Mouse (Mus musculus) liver, postnatal 0 days (tissue): ENCODE measurements around the gene Kdm1b. TPM values are rescaled to one million over a fixed set of nuclear protein-coding genes. Genes with fewer than 3 reads are reported as not detected.

Experiments used
- ATAC-seq: fragments of 200-750 bp; cut with Nextera tagmentation; 2 replicates; pipeline ENCODE4 v1.8.0; 2017; ENCODE audit warnings: mild to moderate bottlenecking, moderate library complexity
- DNase-seq: peaks from one replicate; pipeline ENCODE4 v3.0.0-alpha.2; 2016
- H3K27ac ChIP-seq: fragments of 300-500 bp; sonication (generic); 2 replicates; pipeline ENCODE4 v1.5.1; 2014; ENCODE audit warnings: antibody characterized with exemption, moderate library complexity, mild to moderate bottlenecking, low read depth
- H3K27me3 ChIP-seq: fragments of 300-500 bp; sonication (generic); 2 replicates; pipeline ENCODE4 v1.6.1; 2014; ENCODE audit warnings: low read length, control low read depth, mixed read lengths; ENCODE audit not compliant: insufficient read depth
- H3K36me3 ChIP-seq: fragments of 300-500 bp; sonication (generic); replicated peaks from 2 replicates; pipeline ENCODE4 v1.6.1; 2014; ENCODE audit warnings: mild to moderate bottlenecking, control low read depth, low read length, moderate library complexity, mixed read lengths; ENCODE audit not compliant: insufficient read depth
- H3K4me1 ChIP-seq: fragments of 300-500 bp; sonication (generic); 2 replicates; pipeline ENCODE4 v1.6.1; 2014; ENCODE audit warnings: antibody characterized with exemption, mild to moderate bottlenecking, control low read depth; ENCODE audit not compliant: insufficient read depth
- H3K4me2 ChIP-seq: fragments of 300-500 bp; sonication (generic); 2 replicates; pipeline ENCODE4 v1.6.1; 2014; ENCODE audit warnings: low read depth, mild to moderate bottlenecking, low read length, moderate library complexity, mixed read lengths
- H3K4me3 ChIP-seq: fragments of 300-500 bp; sonication (generic); 2 replicates; pipeline ENCODE4 v1.5.1; 2014; ENCODE audit warnings: low read depth, low read length
- H3K9ac ChIP-seq: fragments of 300-500 bp; sonication (generic); replicated peaks from 2 replicates; pipeline ENCODE4 v1.6.1; 2014; ENCODE audit warnings: mild to moderate bottlenecking, moderate library complexity
- H3K9me3 ChIP-seq: fragments of 300-500 bp; sonication (generic); 2 replicates; pipeline ENCODE4 v1.6.1; 2016; ENCODE audit warnings: mild to moderate bottlenecking, control low read depth, low read length, mixed read lengths
- CTCF ChIP-seq: sonication (generic); IDR thresholded peaks from 2 replicates; pipeline ENCODE4 v1.5.1; 2016; ENCODE audit warnings: antibody characterized with exemption, low read depth
- EP300 ChIP-seq: IDR thresholded peaks from 2 replicates; pipeline ENCODE4 v1.6.1; 2016; ENCODE audit warnings: antibody characterized with exemption, low read depth, mild to moderate bottlenecking
- WGBS: fragments of 180-500 bp; shearing (Covaris S2); extraction: QIAGEN DNeasy Blood & Tissue Kit; methylation state at CpG from one replicate; pipeline ENCODE4 v1.1.7; 2014; ENCODE audit not compliant: insufficient replicate concordance; 5-methylcytosine and 5-hydroxymethylcytosine counted together
- polyA plus RNA-seq: library from polyadenylated mRNA; unstranded; fragments of >200 nt; fragmentation: Nextera tagmentation; extraction: Ambion mirVana; gene quantifications from 2 replicates; pipeline ENCODE4 v1.2.1, GENCODE M21; 2015

The Kdm1b gene
- polyA plus RNA-seq, 1 experiment from 2014 or later, result 4.6 TPM

- TF ChIP-seq EP300 (no peak), CTCF (no peak)
- Histone ChIP-seq H3K4me2 (no peak overlapping the region), H3K9ac (no peak overlapping the region), H3K36me3 (0 out of 2 replicates have a peak, but pooled peaks cover 8% of the 10 kb centered on the region), H3K4me3 (no peak overlapping the region), H3K4me1 (no peaks in the 10 kb centered on the region), H3K9me3 (no peaks in the 10 kb centered on the region), H3K27ac (no peak overlapping the region), H3K27me3 (no peaks in the 10 kb centered on the region)
- ATAC-seq (no peak), DNase-seq (no peak)
- 84% methylated on average over 7 of the region's 7 CpGs for WGBS
Observed at GRCm38 (mm10) chr13:47134836-47135235, 91.5 kb downstream of the Kdm1b start.

Other genes starting within 250 kb of the Kdm1b start
- 4.9 and 5.4 TPM in 2 replicates for gene Kif13a, start 113.6 kb upstream of the Kdm1b start, polyA plus RNA-seq
- 0.95 TPM in 2 replicates for gene Nhlrc1, start 28.6 kb upstream of the Kdm1b start, polyA plus RNA-seq
- gene Tpmt, start 1.2 kb downstream of the Kdm1b start, polyA plus RNA-seq, result 26.7 and 28.4 TPM in 2 replicates
- gene Dek, start 62.7 kb downstream of the Kdm1b start, polyA plus RNA-seq, result 285 and 302 TPM in 2 replicates
- 4.3 and 6.3 TPM in 2 replicates for gene Rnf144b, start 79.2 kb downstream of the Kdm1b start, polyA plus RNA-seq